Mouse (Mus musculus) intestine, embryonic 15.5 days (tissue): ENCODE results near the gene Kremen1. TPM values are rescaled to one million over a fixed set of nuclear protein-coding genes. Genes with fewer than 3 reads are reported as not detected.

Source experiments
- ATAC-seq: fragments of 200-750 bp; cut with Nextera tagmentation; 2 replicates; pipeline ENCODE4 v1.8.0; 2017; ENCODE audit warnings: moderate TSS enrichment, moderate library complexity
- H3K27ac ChIP-seq: fragments of 300-500 bp; sonication (generic); 2 replicates; pipeline ENCODE4 v1.5.1; 2015; ENCODE audit warnings: mild to moderate bottlenecking, inconsistent platforms
- H3K27me3 ChIP-seq: fragments of 300-500 bp; sonication (generic); replicated peaks from 2 replicates; pipeline ENCODE4 v1.6.1; 2015; ENCODE audit warnings: inconsistent platforms
- H3K36me3 ChIP-seq: fragments of 300-500 bp; sonication (generic); 2 replicates; pipeline ENCODE4 v1.6.1; 2015; ENCODE audit warnings: inconsistent platforms
- H3K4me1 ChIP-seq: fragments of 300-500 bp; sonication (generic); replicated peaks from 2 replicates; pipeline ENCODE4 v1.6.1; 2015; ENCODE audit warnings: inconsistent platforms
- H3K4me2 ChIP-seq: fragments of 300-500 bp; sonication (generic); replicated peaks from 2 replicates; pipeline ENCODE4 v1.6.1; 2015; ENCODE audit warnings: mild to moderate bottlenecking, inconsistent platforms
- H3K4me3 ChIP-seq: fragments of 300-500 bp; sonication (generic); replicated peaks from 2 replicates; pipeline ENCODE4 v1.5.1; 2015; ENCODE audit warnings: inconsistent platforms
- H3K9ac ChIP-seq: fragments of 300-500 bp; sonication (generic); 2 replicates; pipeline ENCODE4 v1.6.1; 2015; ENCODE audit warnings: inconsistent platforms
- H3K9me3 ChIP-seq: fragments of 300-500 bp; sonication (generic); 2 replicates; pipeline ENCODE4 v1.6.1; 2016; ENCODE audit warnings: inconsistent platforms
- WGBS: fragments of 180-500 bp; shearing (Covaris S2); methylation state at CpG from one replicate; pipeline ENCODE4 v1.1.7; 2015; 5-methylcytosine and 5-hydroxymethylcytosine counted together
- polyA plus RNA-seq: library from polyadenylated mRNA; unstranded; fragments of >200 nt; fragmentation: Nextera tagmentation; extraction: Ambion mirVana; gene quantifications from 2 replicates; pipeline ENCODE4 v1.2.1, GENCODE M21; 2015

Kremen1 gene
- polyA plus RNA-seq, 1 experiment from 2014 or later: 10.4 TPM

- Histone ChIP-seq H3K9ac (no peak overlapping the region), H3K4me2 (no peak overlapping the region), H3K4me1 (no peaks in the 10 kb centered on the region), H3K9me3 (no peaks in the 10 kb centered on the region), H3K27me3 (no peaks in the 10 kb centered on the region), H3K4me3 (no peak overlapping the region), H3K36me3 (peaks cover 36% of the 10 kb centered on the region), H3K27ac (no peak overlapping the region)
- WGBS: 89% methylated on average over 7 of the region's 7 CpGs
- ATAC-seq: no peak
Measured at GRCm38 (mm10) chr11:5280932-5281331, 19.6 kb upstream of the Kremen1 start.

GRCm38 (mm10) chr11:5278463-5278862, 17.1 kb upstream of the Kremen1 start:
- WGBS: 90% methylated on average over 2 of the region's 2 CpGs
- Histone ChIP-seq H3K9ac (no peak overlapping the region), H3K27ac (no peak overlapping the region), H3K9me3 (no peaks in the 10 kb centered on the region), H3K36me3 (peaks cover 26% of the 10 kb centered on the region), H3K4me3 (no peak overlapping the region), H3K27me3 (no peaks in the 10 kb centered on the region), H3K4me2 (no peak overlapping the region), H3K4me1 (no peaks in the 10 kb centered on the region)
- no peak for ATAC-seq

GRCm38 (mm10) chr11:5277307-5277971, 16.1 kb upstream of the Kremen1 start:
- ATAC-seq: no peak
- H3K9ac ChIP-seq: no peak overlapping the region
- H3K4me3 ChIP-seq: no peak overlapping the region
- H3K4me1 ChIP-seq: no peaks in the 10 kb centered on the region
- no peak overlapping the region for H3K4me2 ChIP-seq
- no peaks in the 10 kb centered on the region for H3K9me3 ChIP-seq
- H3K27me3 ChIP-seq: no peaks in the 10 kb centered on the region
- H3K27ac ChIP-seq: no peak overlapping the region
- peaks cover 19% of the 10 kb centered on the region; the same call in 1 of the 2 replicates for H3K36me3 ChIP-seq
- WGBS: 87% methylated on average over 5 of the region's 5 CpGs

- H3K27ac ChIP-seq: no peak overlapping the region
- H3K4me1 ChIP-seq: peaks cover 6% of the 10 kb centered on the region; the same call in 1 of the 2 replicates
- H3K4me3 ChIP-seq: no peak overlapping the region
- H3K4me2 ChIP-seq: no peak overlapping the region
- H3K27me3 ChIP-seq: no peaks in the 10 kb centered on the region
- 75% methylated on average over 4 of the region's 4 CpGs for WGBS
- no peak overlapping the region for H3K9ac ChIP-seq
- no peaks in the 10 kb centered on the region for H3K36me3 ChIP-seq
- no peaks in the 10 kb centered on the region for H3K9me3 ChIP-seq
- ATAC-seq: no peak
Measured at GRCm38 (mm10) chr11:5275216-5275615, 13.9 kb upstream of the Kremen1 start.

GRCm38 (mm10) chr11:5272536-5273234, 11.3 kb upstream of the Kremen1 start:
- Histone ChIP-seq H3K36me3 (no peaks in the 10 kb centered on the region), H3K27ac (no peak overlapping the region), H3K27me3 (no peaks in the 10 kb centered on the region), H3K4me3 (no peak overlapping the region), H3K9ac (no peak overlapping the region), H3K9me3 (no peaks in the 10 kb centered on the region), H3K4me1 (peaks cover 6% of the 10 kb centered on the region; the same call in 1 of the 2 replicates), H3K4me2 (no peak overlapping the region)
- 72% methylated on average over 9 of the region's 9 CpGs for WGBS
- ATAC-seq: no peak

- WGBS: 66% methylated on average over 4 of the region's 4 CpGs
- Histone ChIP-seq H3K4me1 (peaks cover 6% of the 10 kb centered on the region; the same call in 1 of the 2 replicates), H3K27me3 (no peaks in the 10 kb centered on the region), H3K9me3 (no peaks in the 10 kb centered on the region), H3K36me3 (no peaks in the 10 kb centered on the region), H3K27ac (no peak overlapping the region), H3K4me3 (no peak overlapping the region), H3K9ac (no peak overlapping the region), H3K4me2 (no peak overlapping the region)
- ATAC-seq: no peak
Measured at GRCm38 (mm10) chr11:5272066-5272360, 10.7 kb upstream of the Kremen1 start.

- Histone ChIP-seq H3K27ac (no peak overlapping the region), H3K4me2 (no peak overlapping the region), H3K4me1 (peaks cover 6% of the 10 kb centered on the region; the same call in 1 of the 2 replicates), H3K9me3 (no peaks in the 10 kb centered on the region), H3K36me3 (no peaks in the 10 kb centered on the region), H3K4me3 (no peak overlapping the region), H3K27me3 (no peaks in the 10 kb centered on the region), H3K9ac (no peak overlapping the region)
- ATAC-seq: no peak
- WGBS: 60% methylated on average over 9 of the region's 9 CpGs
Measured at GRCm38 (mm10) chr11:5271274-5272065, 10.1 kb upstream of the Kremen1 start.

GRCm38 (mm10) chr11:5269846-5270461, 8.6 kb upstream of the Kremen1 start:
- H3K4me1 ChIP-seq: peaks cover 6% of the 10 kb centered on the region; the same call in 1 of the 2 replicates
- no peak overlapping the region for H3K4me2 ChIP-seq
- H3K36me3 ChIP-seq: no peaks in the 10 kb centered on the region
- no peak for ATAC-seq
- H3K9ac ChIP-seq: no peak overlapping the region
- no peak overlapping the region for H3K4me3 ChIP-seq
- WGBS: 93% methylated on average over 8 of the region's 8 CpGs
- H3K27me3 ChIP-seq: no peaks in the 10 kb centered on the region
- H3K9me3 ChIP-seq: no peaks in the 10 kb centered on the region
- no peak overlapping the region for H3K27ac ChIP-seq

- no peak for ATAC-seq
- Histone ChIP-seq H3K9me3 (no peaks in the 10 kb centered on the region), H3K27ac (no peak overlapping the region), H3K4me1 (0 out of 2 replicates have a peak, but pooled peaks cover 5% of the 10 kb centered on the region), H3K36me3 (no peaks in the 10 kb centered on the region), H3K27me3 (no peaks in the 10 kb centered on the region), H3K4me2 (no peak overlapping the region), H3K9ac (no peak overlapping the region), H3K4me3 (no peak overlapping the region)
- WGBS: 80% methylated on average over 8 of the region's 8 CpGs
Measured at GRCm38 (mm10) chr11:5265764-5266163, 4.4 kb upstream of the Kremen1 start.

GRCm38 (mm10) chr11:5263078-5263730, 1.8 kb upstream of the Kremen1 start:
- no peaks in the 10 kb centered on the region for H3K9me3 ChIP-seq
- H3K36me3 ChIP-seq: no peaks in the 10 kb centered on the region
- H3K4me2 ChIP-seq: no peak overlapping the region; the same call in 1 of the 2 replicates
- no peaks in the 10 kb centered on the region for H3K27me3 ChIP-seq
- H3K9ac ChIP-seq: no peak overlapping the region
- no peak for ATAC-seq
- H3K4me3 ChIP-seq: no peak overlapping the region
- no peak overlapping the region for H3K27ac ChIP-seq
- WGBS: 59% methylated on average over 26 of the region's 26 CpGs
- H3K4me1 ChIP-seq: 0 out of 2 replicates have a peak, but pooled peaks cover 8% of the 10 kb centered on the region

- Histone ChIP-seq H3K4me1 (peaks cover 16% of the 10 kb centered on the region), H3K36me3 (no peaks in the 10 kb centered on the region), H3K4me2 (peak overlapping the region; percentile 89), H3K4me3 (peak overlapping the region; percentile 95), H3K27ac (peak overlapping the region; percentile 27; the same call in 1 of the 2 replicates), H3K27me3 (no peaks in the 10 kb centered on the region), H3K9me3 (no peaks in the 10 kb centered on the region), H3K9ac (peak overlapping the region; percentile 86)
- under 1% methylated on average over 42 of the region's 42 CpGs for WGBS
- ATAC-seq: peak; percentile 57
Measured at GRCm38 (mm10) chr11:5260942-5261459, 357 bp downstream of the Kremen1 start.
